Mouse (Mus musculus) limb, embryonic 15.5 days (tissue): Measurements from ENCODE around the gene Ksr1. TPM values are rescaled to one million over a fixed set of nuclear protein-coding genes. Genes with fewer than 3 reads are reported as not detected.

Experiments
- ATAC-seq: fragments of 200-750 bp; cut with Nextera tagmentation; 2 replicates; pipeline ENCODE4 v1.8.0; 2017; ENCODE audit warnings: low read depth, moderate TSS enrichment; ENCODE audit not compliant: insufficient number of reproducible peaks, low FRiP score, low TSS enrichment
- H3K27ac ChIP-seq: fragments of 300-500 bp; sonication (generic); 2 replicates; pipeline ENCODE4 v1.5.1; 2015; ENCODE audit warnings: moderate library complexity, mild to moderate bottlenecking, inconsistent platforms
- H3K27me3 ChIP-seq: fragments of 300-500 bp; sonication (generic); 2 replicates; pipeline ENCODE4 v1.6.1; 2015; ENCODE audit warnings: inconsistent platforms
- H3K36me3 ChIP-seq: fragments of 300-500 bp; sonication (generic); 2 replicates; pipeline ENCODE4 v1.6.1; 2015; ENCODE audit warnings: inconsistent platforms
- H3K4me1 ChIP-seq: fragments of 300-500 bp; sonication (generic); 2 replicates; pipeline ENCODE4 v1.6.1; 2015; ENCODE audit warnings: inconsistent platforms
- H3K4me2 ChIP-seq: fragments of 300-500 bp; sonication (generic); 2 replicates; pipeline ENCODE4 v1.6.1; 2015; ENCODE audit warnings: mild to moderate bottlenecking, inconsistent platforms
- H3K4me3 ChIP-seq: fragments of 300-500 bp; sonication (generic); 2 replicates; pipeline ENCODE4 v1.5.1; 2015; ENCODE audit warnings: mild to moderate bottlenecking, inconsistent platforms
- H3K9ac ChIP-seq: fragments of 300-500 bp; sonication (generic); 2 replicates; pipeline ENCODE4 v1.6.1; 2015; ENCODE audit warnings: inconsistent platforms
- H3K9me3 ChIP-seq: fragments of 300-500 bp; sonication (generic); 2 replicates; pipeline ENCODE4 v1.6.1; 2016; ENCODE audit warnings: inconsistent platforms
- WGBS: fragments of 180-500 bp; shearing (Covaris S2); methylation state at CpG from one replicate; pipeline ENCODE4 v1.1.7; 2015; 5-methylcytosine and 5-hydroxymethylcytosine counted together
- polyA plus RNA-seq: library from polyadenylated mRNA; unstranded; fragments of >200 nt; fragmentation: Nextera tagmentation; extraction: Ambion mirVana; gene quantifications from 2 replicates; pipeline ENCODE4 v1.2.1, GENCODE M21; 2015

Ksr1 gene
- polyA plus RNA-seq, 1 experiment from 2014 or later: 4.0 TPM

GRCm38 (mm10) chr11:79172054-79172453 is 25.8 kb upstream of the Ksr1 start:
- H3K36me3 ChIP-seq: no peaks in the 10 kb centered on the region
- no peak overlapping the region for H3K4me3 ChIP-seq
- H3K27ac ChIP-seq: no peak overlapping the region
- H3K4me2 ChIP-seq: no peak overlapping the region
- ATAC-seq: no peak
- H3K9ac ChIP-seq: no peak overlapping the region
- H3K27me3 ChIP-seq: no peaks in the 10 kb centered on the region
- 78% methylated on average over 7 of the region's 7 CpGs for WGBS
- no peaks in the 10 kb centered on the region for H3K9me3 ChIP-seq
- no peaks in the 10 kb centered on the region for H3K4me1 ChIP-seq

DNA sequence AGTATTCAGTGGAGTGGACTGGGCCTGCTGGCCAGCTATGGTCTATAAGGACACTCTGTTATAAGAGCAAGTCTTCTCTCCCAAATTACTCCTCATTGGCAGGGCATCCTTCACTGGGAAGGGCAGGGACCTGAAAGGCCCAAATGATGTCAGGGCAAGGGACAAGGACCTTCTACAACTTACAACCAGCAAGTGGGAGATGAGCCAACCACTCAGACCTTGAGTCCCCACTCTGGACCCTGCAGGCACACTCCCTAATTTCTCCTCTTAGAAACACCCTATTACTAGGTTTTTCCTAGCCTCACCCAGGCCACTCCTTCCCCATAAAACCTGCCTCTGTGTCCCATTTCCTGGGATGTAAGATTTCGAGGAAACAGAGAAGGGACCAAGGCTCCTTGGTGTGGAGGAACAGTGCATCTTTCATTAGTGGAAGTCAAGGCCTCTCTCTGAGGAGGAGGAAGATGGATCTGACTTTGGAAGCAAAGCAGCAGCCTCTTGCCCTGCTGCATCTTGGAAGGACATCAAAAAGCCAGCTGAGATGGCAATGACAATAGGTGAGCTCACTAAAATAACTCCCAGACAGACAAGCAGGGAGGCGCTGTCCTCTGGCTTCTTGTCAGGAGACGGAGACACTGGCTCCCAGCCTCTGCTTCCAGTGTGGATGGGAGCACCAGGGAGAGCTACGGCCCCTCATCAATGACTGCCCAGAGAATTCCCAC is 20.5 kb upstream of the Ksr1 start:
- Histone ChIP-seq H3K4me3 (no peak overlapping the region), H3K27ac (no peak overlapping the region), H3K9me3 (no peaks in the 10 kb centered on the region), H3K36me3 (no peaks in the 10 kb centered on the region), H3K9ac (no peak overlapping the region), H3K27me3 (no peaks in the 10 kb centered on the region), H3K4me1 (no peaks in the 10 kb centered on the region; the same call in 1 of the 2 replicates), H3K4me2 (no peak overlapping the region)
- WGBS: 60% methylated on average over 4 of the region's 4 CpGs
- ATAC-seq: no peak

- Histone ChIP-seq H3K27ac (no peak overlapping the region), H3K9ac (no peak overlapping the region), H3K36me3 (no peaks in the 10 kb centered on the region), H3K4me3 (no peak overlapping the region), H3K9me3 (no peaks in the 10 kb centered on the region), H3K27me3 (no peaks in the 10 kb centered on the region), H3K4me1 (no peaks in the 10 kb centered on the region), H3K4me2 (no peak overlapping the region)
- no peak for ATAC-seq
- 91% methylated on average over 6 of the region's 6 CpGs for WGBS
Measured at GRCm38 (mm10) chr11:79161077-79161758, 15.0 kb upstream of the Ksr1 start.

GRCm38 (mm10) chr11:79160127-79160526 is 13.9 kb upstream of the Ksr1 start:
- Histone ChIP-seq H3K27me3 (no peaks in the 10 kb centered on the region), H3K4me3 (no peak overlapping the region), H3K9me3 (no peaks in the 10 kb centered on the region), H3K9ac (no peak overlapping the region), H3K4me1 (no peaks in the 10 kb centered on the region), H3K27ac (no peak overlapping the region), H3K4me2 (no peak overlapping the region), H3K36me3 (no peaks in the 10 kb centered on the region)
- 73% methylated on average over 6 of the region's 6 CpGs for WGBS
- ATAC-seq: no peak

DNA sequence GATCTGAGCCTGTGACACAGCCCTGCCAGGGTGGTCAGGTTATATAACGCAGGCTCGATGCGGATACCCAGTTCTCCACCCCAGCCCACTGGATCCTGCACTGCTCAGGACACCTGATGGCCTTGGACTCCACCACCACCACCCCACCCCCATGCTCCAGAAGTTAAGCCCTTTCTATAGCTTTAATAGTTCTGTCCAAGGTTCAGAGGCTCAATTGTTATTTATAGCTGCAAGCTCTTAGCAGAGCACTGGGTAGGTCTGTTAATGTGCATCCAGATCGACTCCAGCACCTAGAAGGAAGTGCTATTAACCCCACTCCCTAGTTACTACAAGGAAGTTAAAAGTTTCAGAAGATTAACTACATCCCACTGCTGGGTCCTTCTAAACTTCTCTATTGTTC is 11.5 kb upstream of the Ksr1 start:
- no peak overlapping the region for H3K9ac ChIP-seq
- 66% methylated on average over 4 of the region's 4 CpGs for WGBS
- no peak overlapping the region for H3K4me3 ChIP-seq
- no peak for ATAC-seq
- H3K4me1 ChIP-seq: no peaks in the 10 kb centered on the region
- H3K27me3 ChIP-seq: no peaks in the 10 kb centered on the region
- no peak overlapping the region for H3K27ac ChIP-seq
- no peaks in the 10 kb centered on the region for H3K9me3 ChIP-seq
- H3K36me3 ChIP-seq: no peaks in the 10 kb centered on the region
- H3K4me2 ChIP-seq: no peak overlapping the region

DNA sequence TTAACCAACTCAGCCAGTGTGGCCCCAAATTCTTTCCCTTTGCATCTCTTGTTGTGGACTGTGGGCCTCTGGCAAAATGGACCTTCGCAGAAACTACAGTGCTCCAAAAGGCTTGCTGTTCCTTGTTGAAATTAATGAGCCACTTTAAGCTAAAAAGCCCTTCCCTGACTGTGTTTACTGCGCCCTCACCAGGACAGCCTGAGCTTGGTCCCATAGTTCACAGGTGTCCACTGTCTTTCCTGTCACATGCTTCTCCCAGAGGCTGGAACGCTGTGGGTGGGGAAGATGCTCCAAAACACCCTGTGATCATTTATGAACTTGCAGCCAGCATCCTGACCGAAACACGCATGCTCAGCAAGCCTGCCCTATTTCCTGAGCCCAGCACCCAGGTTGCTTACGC is 9.1 kb upstream of the Ksr1 start:
- Histone ChIP-seq H3K9ac (no peak overlapping the region), H3K27me3 (no peaks in the 10 kb centered on the region), H3K36me3 (no peaks in the 10 kb centered on the region), H3K27ac (no peak overlapping the region), H3K9me3 (no peaks in the 10 kb centered on the region), H3K4me1 (no peaks in the 10 kb centered on the region), H3K4me3 (no peak overlapping the region), H3K4me2 (no peak overlapping the region)
- WGBS: 62% methylated on average over 6 of the region's 6 CpGs
- ATAC-seq: no peak

GRCm38 (mm10) chr11:79152696-79153095 is 6.5 kb upstream of the Ksr1 start:
- H3K4me2 ChIP-seq: no peak overlapping the region
- 0 out of 2 replicates have a peak, but pooled peaks have one; percentile 24 for ATAC-seq
- no peaks in the 10 kb centered on the region for H3K4me1 ChIP-seq

GRCm38 (mm10) chr11:79151874-79152273 is 5.7 kb upstream of the Ksr1 start:
- 84% methylated on average over 7 of the region's 7 CpGs for WGBS
- ATAC-seq: no peak
- H3K27me3 ChIP-seq: no peaks in the 10 kb centered on the region

More at GRCm38 (mm10) chr11:79152696-79153095, 6.5 kb upstream of the Ksr1 start:
- Histone ChIP-seq H3K36me3 (no peaks in the 10 kb centered on the region), H3K9ac (no peak overlapping the region), H3K27ac (no peak overlapping the region), H3K27me3 (no peaks in the 10 kb centered on the region), H3K4me3 (no peak overlapping the region), H3K9me3 (no peaks in the 10 kb centered on the region)
- WGBS: 51% methylated on average over 5 of the region's 5 CpGs

GRCm38 (mm10) chr11:79150301-79150700 is 4.1 kb upstream of the Ksr1 start:
- 67% methylated on average over 3 of the region's 3 CpGs for WGBS
- no peak for ATAC-seq
- H3K4me3 ChIP-seq: no peak overlapping the region
- H3K9ac ChIP-seq: no peak overlapping the region
- H3K9me3 ChIP-seq: no peaks in the 10 kb centered on the region
- no peaks in the 10 kb centered on the region for H3K27me3 ChIP-seq
- H3K27ac ChIP-seq: no peak overlapping the region
- no peaks in the 10 kb centered on the region for H3K36me3 ChIP-seq
- 0 out of 2 replicates have a peak, but pooled peaks cover 3% of the 10 kb centered on the region for H3K4me1 ChIP-seq
- no peak overlapping the region for H3K4me2 ChIP-seq

More at GRCm38 (mm10) chr11:79151874-79152273, 5.7 kb upstream of the Ksr1 start:
- Histone ChIP-seq H3K4me3 (no peak overlapping the region), H3K27ac (no peak overlapping the region), H3K36me3 (no peaks in the 10 kb centered on the region), H3K4me2 (no peak overlapping the region), H3K4me1 (no peaks in the 10 kb centered on the region), H3K9ac (no peak overlapping the region), H3K9me3 (no peaks in the 10 kb centered on the region)

- H3K9me3 ChIP-seq: no peaks in the 10 kb centered on the region
- 87% methylated on average over 4 of the region's 4 CpGs for WGBS
- H3K9ac ChIP-seq: no peak overlapping the region
- ATAC-seq: no peak
- H3K36me3 ChIP-seq: no peaks in the 10 kb centered on the region
- H3K4me2 ChIP-seq: no peak overlapping the region
- no peak overlapping the region for H3K27ac ChIP-seq
- no peak overlapping the region for H3K4me3 ChIP-seq
- peaks cover 13% of the 10 kb centered on the region for H3K4me1 ChIP-seq
- no peaks in the 10 kb centered on the region for H3K27me3 ChIP-seq
Measured at GRCm38 (mm10) chr11:79149295-79149694, 3.1 kb upstream of the Ksr1 start.

- Histone ChIP-seq H3K4me1 (peaks cover 18% of the 10 kb centered on the region), H3K27ac (no peak overlapping the region), H3K4me2 (no peak overlapping the region), H3K27me3 (no peaks in the 10 kb centered on the region), H3K9ac (no peak overlapping the region), H3K36me3 (no peaks in the 10 kb centered on the region), H3K4me3 (no peak overlapping the region), H3K9me3 (no peaks in the 10 kb centered on the region)
- 80% methylated on average over 4 of the region's 4 CpGs for WGBS
- no peak for ATAC-seq
Measured at GRCm38 (mm10) chr11:79148783-79149182, 2.6 kb upstream of the Ksr1 start.
